Mouse (Mus musculus): ENCODE measurements at regions not wholly inside any gene's neighbourhood (a gene's known extent, or its start where the extent isn't known, plus 50 kb on each side); places are given as distances from the start of the nearest gene placed in this dataset.

- DNase-seq (ENCODE audit: low spot score, missing footprints) = no peak
- H3K4me1 ChIP-seq (ENCODE audit: control insufficient read depth, insufficient read depth, low read length) = no peaks in the 10 kb centered on the region
- no peak overlapping the region for H3K4me3 ChIP-seq (ENCODE audit: low read depth, low read length)
- H3K4me2 ChIP-seq = no peak overlapping the region
- ATAC-seq (ENCODE audit: low FRiP score) = no peak
- no peaks in the 10 kb centered on the region for H3K9me3 ChIP-seq (ENCODE audit: control insufficient read depth, low read length)
- H3K27me3 ChIP-seq (ENCODE audit: control insufficient read depth, insufficient read depth, low read length) = no peaks in the 10 kb centered on the region
- H3K36me3 ChIP-seq (ENCODE audit: control insufficient read depth, insufficient read depth, low read length) = no peaks in the 10 kb centered on the region
- 90% methylated on average over 5 of the region's 5 CpGs for WGBS
- H3K27ac ChIP-seq (ENCODE audit: low read depth, low read length) = no peak overlapping the region
- no peak overlapping the region for H3K9ac ChIP-seq (ENCODE audit: low read length)
Observed at GRCm38 (mm10) chr17:84896572-84896971, 60.0 kb upstream of the Ppm1b start.

GRCm38 (mm10) chr17:84898407-84898806 is 58.1 kb upstream of the Ppm1b start:
- no peaks in the 10 kb centered on the region for H3K27me3 ChIP-seq (ENCODE audit: control insufficient read depth, insufficient read depth, low read length)
- ATAC-seq (ENCODE audit: low FRiP score) = no peak
- H3K4me2 ChIP-seq = no peak overlapping the region
- H3K4me1 ChIP-seq (ENCODE audit: control insufficient read depth, insufficient read depth, low read length) = no peaks in the 10 kb centered on the region
- H3K36me3 ChIP-seq (ENCODE audit: control insufficient read depth, insufficient read depth, low read length) = no peaks in the 10 kb centered on the region
- H3K27ac ChIP-seq (ENCODE audit: low read depth, low read length) = no peak overlapping the region
- no peak overlapping the region for H3K9ac ChIP-seq (ENCODE audit: low read length)
- no peaks in the 10 kb centered on the region for H3K9me3 ChIP-seq (ENCODE audit: control insufficient read depth, low read length)
- no peak for DNase-seq (ENCODE audit: low spot score, missing footprints)
- WGBS = 91% methylated on average over 4 of the region's 4 CpGs
- H3K4me3 ChIP-seq (ENCODE audit: low read depth, low read length) = no peak overlapping the region

GRCm38 (mm10) chr17:84903625-84904337 is 52.8 kb upstream of the Ppm1b start:
- H3K36me3 ChIP-seq (ENCODE audit: control insufficient read depth, insufficient read depth, low read length) = no peaks in the 10 kb centered on the region
- H3K4me3 ChIP-seq (ENCODE audit: low read depth, low read length) = no peak overlapping the region
- WGBS = 84% methylated on average over 9 of the region's 9 CpGs

More at GRCm38 (mm10) chr17:84903625-84904337, 52.8 kb upstream of the Ppm1b start:
- Histone ChIP-seq H3K27me3 (ENCODE audit: control insufficient read depth, insufficient read depth, low read length) (no peaks in the 10 kb centered on the region), H3K9ac (ENCODE audit: low read length) (no peak overlapping the region), H3K9me3 (ENCODE audit: control insufficient read depth, low read length) (no peaks in the 10 kb centered on the region), H3K4me1 (ENCODE audit: control insufficient read depth, insufficient read depth, low read length) (no peaks in the 10 kb centered on the region), H3K27ac (ENCODE audit: low read depth, low read length) (no peak overlapping the region), H3K4me2 (no peak overlapping the region)
- DNase-seq (ENCODE audit: low spot score, missing footprints) = no peak
- no peak for ATAC-seq (ENCODE audit: low FRiP score)

Measured in midbrain, embryonic 11.5 days (tissue).